Mouse (Mus musculus) embryonic facial prominence, embryonic 11.5 days (tissue): ENCODE measurements around the gene Gm4340. TPM values are rescaled to one million over a fixed set of nuclear protein-coding genes. Genes with fewer than 3 reads are reported as not detected.
"Not testable (repeated sequence)": the region's sequence is repeated elsewhere in the genome, so short reads cannot be mapped to it uniquely, and the experiment has no call there.

Experiments used
- ATAC-seq: fragments of 200-750 bp; cut with Nextera tagmentation; replicated peaks from 2 replicates; pipeline ENCODE4 v1.8.0; 2017; ENCODE audit warnings: low read depth; ENCODE audit not compliant: insufficient number of reproducible peaks, low FRiP score, low TSS enrichment
- DNase-seq: peaks from one replicate; pipeline ENCODE4 v3.0.0-alpha.2; 2015; ENCODE audit warnings: low spot score
- H3K27ac ChIP-seq: fragments of 300-500 bp; sonication (generic); replicated peaks from 2 replicates; pipeline ENCODE4 v1.5.1; 2014; ENCODE audit warnings: mild to moderate bottlenecking, low read depth, low read length, control low read depth
- H3K27me3 ChIP-seq: fragments of 300-500 bp; sonication (generic); 2 replicates; pipeline ENCODE4 v1.6.1; 2014; ENCODE audit warnings: mild to moderate bottlenecking, low read length, moderate library complexity, mixed read lengths; ENCODE audit not compliant: control insufficient read depth, insufficient read depth
- H3K36me3 ChIP-seq: fragments of 300-500 bp; sonication (generic); replicated peaks from 2 replicates; pipeline ENCODE4 v1.6.1; 2014; ENCODE audit warnings: low read depth, mild to moderate bottlenecking, low read length, moderate library complexity, mixed read lengths; ENCODE audit not compliant: control insufficient read depth, insufficient read depth
- H3K4me1 ChIP-seq: fragments of 300-500 bp; sonication (generic); 2 replicates; pipeline ENCODE4 v1.6.1; 2014; ENCODE audit warnings: low read length, mixed read lengths; ENCODE audit not compliant: control insufficient read depth, insufficient read depth
- H3K4me2 ChIP-seq: fragments of 300-500 bp; sonication (generic); 2 replicates; pipeline ENCODE4 v1.6.1; 2014; ENCODE audit warnings: low read depth, mild to moderate bottlenecking, control low read depth, low read length, moderate library complexity
- H3K4me3 ChIP-seq: fragments of 300-500 bp; sonication (generic); 2 replicates; pipeline ENCODE4 v1.5.1; 2014; ENCODE audit warnings: low read depth, low read length, control low read depth
- H3K9ac ChIP-seq: fragments of 300-500 bp; sonication (generic); replicated peaks from 2 replicates; pipeline ENCODE4 v1.6.1; 2014; ENCODE audit warnings: mild to moderate bottlenecking, control low read depth, low read length
- H3K9me3 ChIP-seq: fragments of 300-500 bp; sonication (generic); replicated peaks from 2 replicates; pipeline ENCODE4 v1.6.1; 2016; ENCODE audit warnings: mild to moderate bottlenecking, low read length, inconsistent platforms, mixed read lengths; ENCODE audit not compliant: control insufficient read depth
- WGBS: fragments of 180-500 bp; shearing (Covaris S2); extraction: QIAGEN DNeasy Blood & Tissue Kit; methylation state at CpG from one replicate; pipeline ENCODE4 v1.1.7; 2014; 5-methylcytosine and 5-hydroxymethylcytosine counted together
- polyA plus RNA-seq: library from polyadenylated mRNA; unstranded; fragments of >200 nt; fragmentation: Nextera tagmentation; extraction: Ambion mirVana; gene quantifications from 2 replicates; pipeline ENCODE4 v1.2.1, GENCODE M21; 2014

The Gm4340 gene
- not detected in 2 replicates for polyA plus RNA-seq

DNA sequence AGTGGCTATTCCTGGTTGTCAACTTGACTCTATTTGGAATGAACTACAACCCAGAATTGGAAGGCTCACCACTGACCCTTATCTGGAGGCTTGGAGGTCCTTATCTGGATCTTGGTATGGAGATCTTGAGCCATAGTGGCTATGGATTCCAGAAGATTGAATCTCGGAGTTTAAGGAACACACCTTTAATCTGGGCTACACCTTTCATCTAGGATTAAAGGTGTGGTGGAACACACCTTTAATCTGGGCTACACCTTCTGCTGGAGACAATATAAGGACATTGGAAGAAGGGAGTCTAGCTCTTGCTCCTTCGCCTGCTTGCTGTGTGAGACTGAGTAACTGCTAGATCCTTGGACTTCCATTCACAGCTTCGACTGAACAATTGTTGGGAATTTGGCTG lies at the start of gene Gm4340:
Gene Gm4340, plus strand, starts transcription at position 301 of the 400 bp plus-strand sequence.
- not testable (repeated sequence) for DNase-seq, H3K4me3 ChIP-seq, H3K27me3 ChIP-seq, H3K9me3 ChIP-seq, H3K4me1 ChIP-seq, H3K4me2 ChIP-seq, H3K36me3 ChIP-seq, H3K27ac ChIP-seq, H3K9ac ChIP-seq, ATAC-seq
- WGBS, result no CpG with 5 or more reads among the region's 3 CpGs

DNA sequence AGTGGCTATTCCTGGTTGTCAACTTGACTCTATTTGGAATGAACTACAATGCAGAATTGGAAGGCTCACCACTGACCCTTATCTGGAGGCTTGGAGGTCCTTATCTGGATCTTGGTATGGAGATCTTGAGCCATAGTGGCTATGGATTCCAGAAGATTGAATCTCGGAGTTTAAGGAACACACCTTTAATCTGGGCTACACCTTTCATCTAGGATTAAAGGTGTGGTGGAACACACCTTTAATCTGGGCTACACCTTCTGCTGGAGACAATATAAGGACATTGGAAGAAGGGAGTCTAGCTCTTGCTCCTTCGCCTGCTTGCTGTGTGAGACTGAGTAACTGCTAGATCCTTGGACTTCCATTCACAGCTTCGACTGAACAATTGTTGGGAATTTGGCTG lies 42.6 kb upstream of the Gm4340 start, which contains the start of gene Gm6763:
Gene Gm6763, plus strand, starts transcription at position 301 of the 400 bp plus-strand sequence.
- H3K27me3 ChIP-seq, H3K4me1 ChIP-seq, H3K4me3 ChIP-seq, H3K4me2 ChIP-seq, H3K27ac ChIP-seq, DNase-seq, H3K36me3 ChIP-seq, H3K9ac ChIP-seq, ATAC-seq, H3K9me3 ChIP-seq: not testable (repeated sequence)
- WGBS, result no CpG with 5 or more reads among the region's 3 CpGs

DNA sequence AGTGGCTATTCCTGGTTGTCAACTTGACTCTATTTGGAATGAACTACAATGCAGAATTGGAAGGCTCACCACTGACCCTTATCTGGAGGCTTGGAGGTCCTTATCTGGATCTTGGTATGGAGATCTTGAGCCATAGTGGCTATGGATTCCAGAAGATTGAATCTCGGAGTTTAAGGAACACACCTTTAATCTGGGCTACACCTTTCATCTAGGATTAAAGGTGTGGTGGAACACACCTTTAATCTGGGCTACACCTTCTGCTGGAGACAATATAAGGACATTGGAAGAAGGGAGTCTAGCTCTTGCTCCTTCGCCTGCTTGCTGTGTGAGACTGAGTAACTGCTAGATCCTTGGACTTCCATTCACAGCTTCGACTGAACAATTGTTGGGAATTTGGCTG lies 34.1 kb upstream of the Gm4340 start, which contains the start of gene Gm8764:
Gene Gm8764, plus strand, starts transcription at position 301 of the 400 bp plus-strand sequence.
- H3K36me3 ChIP-seq, H3K27me3 ChIP-seq, H3K4me1 ChIP-seq, H3K4me3 ChIP-seq, ATAC-seq, H3K9ac ChIP-seq, H3K4me2 ChIP-seq, H3K27ac ChIP-seq, DNase-seq, H3K9me3 ChIP-seq: not testable (repeated sequence)
- WGBS, result no CpG with 5 or more reads among the region's 3 CpGs

DNA sequence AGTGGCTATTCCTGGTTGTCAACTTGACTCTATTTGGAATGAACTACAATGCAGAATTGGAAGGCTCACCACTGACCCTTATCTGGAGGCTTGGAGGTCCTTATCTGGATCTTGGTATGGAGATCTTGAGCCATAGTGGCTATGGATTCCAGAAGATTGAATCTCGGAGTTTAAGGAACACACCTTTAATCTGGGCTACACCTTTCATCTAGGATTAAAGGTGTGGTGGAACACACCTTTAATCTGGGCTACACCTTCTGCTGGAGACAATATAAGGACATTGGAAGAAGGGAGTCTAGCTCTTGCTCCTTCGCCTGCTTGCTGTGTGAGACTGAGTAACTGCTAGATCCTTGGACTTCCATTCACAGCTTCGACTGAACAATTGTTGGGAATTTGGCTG lies 25.6 kb upstream of the Gm4340 start, which contains the start of gene Gm21304:
Gene Gm21304, plus strand, starts transcription at position 301 of the 400 bp plus-strand sequence.
- ATAC-seq, H3K9me3 ChIP-seq, H3K4me3 ChIP-seq, DNase-seq, H3K4me2 ChIP-seq, H3K9ac ChIP-seq, H3K27me3 ChIP-seq, H3K4me1 ChIP-seq, H3K36me3 ChIP-seq, H3K27ac ChIP-seq: not testable (repeated sequence)
- WGBS, result no CpG with 5 or more reads among the region's 3 CpGs

DNA sequence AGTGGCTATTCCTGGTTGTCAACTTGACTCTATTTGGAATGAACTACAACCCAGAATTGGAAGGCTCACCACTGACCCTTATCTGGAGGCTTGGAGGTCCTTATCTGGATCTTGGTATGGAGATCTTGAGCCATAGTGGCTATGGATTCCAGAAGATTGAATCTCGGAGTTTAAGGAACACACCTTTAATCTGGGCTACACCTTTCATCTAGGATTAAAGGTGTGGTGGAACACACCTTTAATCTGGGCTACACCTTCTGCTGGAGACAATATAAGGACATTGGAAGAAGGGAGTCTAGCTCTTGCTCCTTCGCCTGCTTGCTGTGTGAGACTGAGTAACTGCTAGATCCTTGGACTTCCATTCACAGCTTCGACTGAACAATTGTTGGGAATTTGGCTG lies 17.1 kb upstream of the Gm4340 start, which contains the start of gene Gm21312:
Gene Gm21312, plus strand, starts transcription at position 301 of the 400 bp plus-strand sequence.
- DNase-seq, H3K27ac ChIP-seq, H3K9me3 ChIP-seq, H3K4me2 ChIP-seq, H3K4me3 ChIP-seq, H3K4me1 ChIP-seq, H3K36me3 ChIP-seq, H3K9ac ChIP-seq, H3K27me3 ChIP-seq, ATAC-seq: not testable (repeated sequence)
- WGBS, result no CpG with 5 or more reads among the region's 3 CpGs

DNA sequence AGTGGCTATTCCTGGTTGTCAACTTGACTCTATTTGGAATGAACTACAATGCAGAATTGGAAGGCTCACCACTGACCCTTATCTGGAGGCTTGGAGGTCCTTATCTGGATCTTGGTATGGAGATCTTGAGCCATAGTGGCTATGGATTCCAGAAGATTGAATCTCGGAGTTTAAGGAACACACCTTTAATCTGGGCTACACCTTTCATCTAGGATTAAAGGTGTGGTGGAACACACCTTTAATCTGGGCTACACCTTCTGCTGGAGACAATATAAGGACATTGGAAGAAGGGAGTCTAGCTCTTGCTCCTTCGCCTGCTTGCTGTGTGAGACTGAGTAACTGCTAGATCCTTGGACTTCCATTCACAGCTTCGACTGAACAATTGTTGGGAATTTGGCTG lies 8.6 kb upstream of the Gm4340 start, which contains the start of gene Gm20765:
Gene Gm20765, plus strand, starts transcription at position 301 of the 400 bp plus-strand sequence.
- H3K4me3 ChIP-seq, H3K4me2 ChIP-seq, H3K27me3 ChIP-seq, H3K4me1 ChIP-seq, DNase-seq, H3K27ac ChIP-seq, H3K36me3 ChIP-seq, H3K9ac ChIP-seq, ATAC-seq, H3K9me3 ChIP-seq: not testable (repeated sequence)
- no CpG with 5 or more reads among the region's 3 CpGs for WGBS

DNA sequence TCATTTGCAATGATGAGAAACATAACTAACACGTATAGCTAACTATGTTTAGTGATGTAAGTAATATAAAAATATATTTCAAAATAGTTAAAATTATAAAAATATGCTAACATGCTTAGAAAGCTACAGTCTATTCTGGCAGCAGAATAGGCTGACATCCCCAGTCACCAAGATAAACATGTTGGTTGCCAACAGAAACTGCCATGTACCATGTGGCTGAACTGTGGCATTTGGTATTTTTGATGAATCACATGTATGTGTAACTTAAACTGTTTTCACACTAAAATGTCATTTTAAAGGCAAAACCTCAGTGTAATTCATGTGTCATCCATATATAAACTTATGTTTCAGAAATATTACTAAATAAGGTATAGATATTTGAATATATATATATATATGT lies 15.8 kb downstream of the Gm4340 start:
- no peaks in the 10 kb centered on the region for H3K9me3 ChIP-seq
- H3K9ac ChIP-seq, result no peak overlapping the region
- 80% methylated on average over 1 of the region's 1 CpGs for whole genome bisulfite sequencing
- H3K36me3 ChIP-seq, result no peaks in the 10 kb centered on the region; the same call in 1 of the 2 replicates
- DNase-seq, result no peak
- H3K27me3 ChIP-seq, result no peaks in the 10 kb centered on the region
- no peak overlapping the region for H3K27ac ChIP-seq
- no peak overlapping the region for H3K4me3 ChIP-seq
- no peak for ATAC-seq
- no peak overlapping the region for H3K4me2 ChIP-seq
- H3K4me1 ChIP-seq, result no peaks in the 10 kb centered on the region

DNA sequence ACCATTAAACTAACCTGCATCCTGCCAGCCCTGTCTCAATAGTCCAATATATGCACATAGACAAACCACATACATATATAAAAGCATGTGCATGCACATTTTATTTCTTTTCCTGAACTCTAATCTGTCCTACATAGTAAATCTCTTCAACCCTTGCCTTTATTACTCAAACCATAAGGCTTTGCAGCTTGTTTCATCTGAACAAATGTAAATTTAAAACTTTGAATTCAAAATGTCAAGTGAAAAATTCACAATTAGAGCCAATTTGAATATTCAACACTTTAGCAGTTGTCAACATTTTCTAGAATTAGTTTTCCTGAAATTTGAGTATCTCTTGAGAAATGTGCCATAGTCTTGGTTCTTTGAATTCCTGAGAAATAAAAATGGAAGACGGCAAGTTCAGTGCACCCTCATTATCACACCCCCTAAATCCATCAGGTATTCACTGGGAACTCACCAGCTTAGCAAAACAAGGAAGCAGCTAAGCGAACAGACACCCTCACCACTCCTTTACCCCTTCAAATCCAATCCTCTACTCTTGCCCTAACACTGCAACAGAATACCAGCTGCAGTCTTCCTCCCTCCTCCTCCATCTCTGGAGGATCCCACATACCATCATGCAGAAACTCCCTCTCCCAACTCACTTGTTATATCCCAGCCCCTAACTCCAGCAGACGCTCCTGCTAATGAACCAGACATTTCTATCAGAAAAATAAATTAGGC lies 16.6 kb downstream of the Gm4340 start:
- Histone ChIP-seq H3K9me3 (no peaks in the 10 kb centered on the region), H3K27ac (no peak overlapping the region), H3K4me2 (no peak overlapping the region), H3K4me3 (no peak overlapping the region), H3K27me3 (no peaks in the 10 kb centered on the region), H3K4me1 (no peaks in the 10 kb centered on the region), H3K9ac (no peak overlapping the region), H3K36me3 (no peaks in the 10 kb centered on the region; the same call in 1 of the 2 replicates)
- ATAC-seq (no peak), DNase-seq (no peak)
- WGBS, result 62% methylated on average over 3 of the region's 3 CpGs
